Mouse (Mus musculus) adrenal gland (tissue): Measurements from ENCODE around the gene Hp.

Experiments
- intact Hi-C: fragments of 180-260 bp; cut with DNase I; formaldehyde crosslinking; loops from one replicate; pipeline ENCODE4 v1.15.1; 2025

The Hp gene

GRCm38 (mm10) chr8:109565498-109566333 is 13.3 kb downstream of the Hp start, which contains the start of the genes Dhx38 and Txnl4b:
Gene Dhx38 (minus strand): TSS chr8:109565861.
Gene Txnl4b (plus strand): TSS chr8:109565892.
- intact Hi-C loops = loop anchor here (2.0 to 10.0 kb wide), 2 partner anchors 41 to 1981 kb away; partner anchors contain the start of gene Psmd7

DNA sequence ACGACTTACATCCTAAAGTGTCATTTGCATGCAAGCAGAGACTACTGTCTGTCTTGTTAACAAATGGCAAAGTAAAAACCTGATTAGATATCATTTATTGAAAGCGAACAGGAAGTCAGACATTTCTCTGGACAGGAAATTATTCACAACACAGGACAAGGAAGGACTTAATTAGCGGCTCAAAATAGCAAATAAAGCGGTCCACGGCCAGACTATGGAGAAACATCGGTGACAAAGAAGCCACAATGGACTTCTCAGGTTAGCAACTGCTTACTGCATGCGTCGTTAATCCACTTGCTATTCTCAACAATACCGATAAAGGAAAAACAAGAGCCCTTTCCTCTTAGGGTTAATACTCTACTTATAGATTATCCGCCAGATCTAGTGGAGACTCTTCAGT is 14.2 kb downstream of the Hp start:
- intact Hi-C loops = loop anchor here (10.0 kb wide), 1 partner anchor 1980 kb away; the partner anchor contains the start of gene Psmd7

GRCm38 (mm10) chr8:109563881-109564280 is 15.1 kb downstream of the Hp start:
- intact Hi-C loops = loop anchor here (10.0 kb wide), 1 partner anchor 1979 kb away; the partner anchor contains the start of gene Psmd7

GRCm38 (mm10) chr8:109551663-109552062 is 27.3 kb downstream of the Hp start:
- intact Hi-C loops = no loop called here

DNA sequence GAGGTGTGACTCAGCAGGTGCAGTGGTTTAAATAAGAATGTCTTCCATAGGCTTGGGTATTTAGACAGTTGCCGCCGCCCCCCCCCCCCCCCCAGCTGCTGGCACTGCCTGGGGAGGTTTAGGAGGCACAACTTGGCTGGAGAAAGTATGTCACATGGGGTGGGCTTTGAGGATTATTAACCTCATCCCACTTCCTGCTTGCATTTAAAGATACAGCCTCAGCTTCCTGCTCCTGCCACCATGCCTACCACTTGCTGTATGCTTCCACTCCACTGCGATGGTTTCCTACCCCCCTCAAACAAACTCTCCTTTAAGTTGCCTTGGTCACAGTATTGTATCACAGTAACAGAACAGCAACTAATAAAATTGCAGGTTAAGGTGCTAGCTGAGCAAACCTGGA is 34.9 kb downstream of the Hp start:
- intact Hi-C loops = no loop called here

GRCm38 (mm10) chr8:109542748-109543519 is 36.0 kb downstream of the Hp start:
- intact Hi-C loops = no loop called here

- intact Hi-C loops = no loop called here
Observed at GRCm38 (mm10) chr8:109542165-109542564, 36.8 kb downstream of the Hp start.

DNA sequence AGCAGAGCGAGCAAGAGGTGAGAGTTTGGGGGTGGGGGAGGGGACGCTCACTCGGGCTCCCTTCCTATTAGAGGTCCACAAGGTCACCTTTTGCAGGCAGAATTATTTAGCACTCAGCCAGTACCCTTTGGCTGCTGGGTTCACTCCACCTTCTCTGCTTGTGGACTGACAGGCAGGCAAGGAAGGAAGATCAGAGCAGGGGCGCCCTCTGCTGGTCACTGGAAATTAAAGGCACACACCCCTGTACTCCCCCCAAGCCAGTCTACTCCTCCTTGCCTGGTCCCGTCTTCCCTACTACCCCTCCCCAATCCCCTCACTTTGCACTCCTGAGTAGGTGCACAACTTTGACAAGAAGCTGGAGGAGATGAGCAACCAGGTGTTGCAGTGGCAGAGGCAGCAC is 42.3 kb downstream of the Hp start:
- intact Hi-C loops = no loop called here

DNA sequence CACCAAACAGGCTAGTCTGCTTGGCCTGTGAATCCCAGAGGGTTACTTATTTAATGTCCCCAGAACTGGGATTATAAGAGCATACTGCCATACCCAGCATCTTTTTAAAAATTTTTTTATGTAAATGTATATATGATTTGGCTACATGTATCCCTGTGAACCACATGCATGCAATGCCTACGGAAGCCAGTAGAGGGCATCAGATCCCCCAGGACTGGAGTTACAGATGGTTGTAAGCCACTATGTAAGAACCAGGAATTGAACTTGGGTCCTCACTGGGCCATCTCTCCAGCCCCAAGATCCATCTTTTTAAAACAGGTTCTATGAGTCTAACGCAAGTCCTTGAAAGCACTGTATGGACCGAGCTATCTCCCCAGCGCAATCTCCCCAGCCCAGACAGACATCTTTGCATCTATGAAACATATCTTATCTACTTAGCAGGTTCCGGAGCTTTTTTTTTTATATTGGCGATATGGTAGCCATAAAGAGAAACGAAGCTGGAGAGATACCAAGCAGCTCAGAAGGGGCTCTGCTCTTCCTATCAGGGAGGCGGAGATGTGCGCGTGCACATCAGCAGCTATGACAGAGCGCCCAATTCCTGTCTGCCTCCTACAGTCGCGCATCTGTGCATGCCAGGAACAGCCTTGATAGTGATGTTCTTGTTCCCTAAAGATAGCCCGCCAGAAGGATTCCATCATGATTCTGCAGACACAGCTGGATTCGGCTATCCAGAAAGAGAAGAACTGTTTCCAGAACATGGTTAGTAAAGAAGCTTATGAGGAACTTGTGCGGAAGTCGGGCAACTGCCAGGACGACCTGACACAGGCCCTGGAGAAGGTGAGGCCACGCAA is 43.6 kb downstream of the Hp start:
- intact Hi-C loops = no loop called here
